Mouse (Mus musculus): Measurements from ENCODE around the gene Shb. TPM values are rescaled to one million over a fixed set of nuclear protein-coding genes. Genes with fewer than 3 reads are reported as not detected.
A peak's percentile ranks its signal among the peaks of the same experiment; 100 is the strongest.

Shb gene
- polyA plus RNA-seq, 1 experiment = 46.3 TPM

DNA sequence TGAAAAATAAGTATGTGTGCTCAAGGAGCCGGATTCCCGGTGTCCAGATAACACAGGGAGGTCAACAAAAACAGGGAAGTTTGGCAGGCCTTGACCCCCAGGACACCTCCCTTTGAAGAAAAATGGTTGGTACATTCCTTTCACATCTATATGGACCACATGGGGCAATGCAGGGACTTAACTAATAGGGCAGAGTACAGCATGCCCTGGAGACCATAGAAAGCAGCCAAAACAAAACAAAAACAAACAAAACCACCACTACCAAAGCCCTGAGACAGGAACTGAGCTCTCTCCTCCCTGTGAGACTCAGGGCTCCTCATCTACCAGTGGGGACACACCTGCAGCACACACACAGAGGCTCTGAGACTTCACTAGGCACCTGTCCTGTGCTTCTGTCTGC lies 18.9 kb downstream of the Shb start:
- no peak overlapping the region for H3K4me3 ChIP-seq

DNA sequence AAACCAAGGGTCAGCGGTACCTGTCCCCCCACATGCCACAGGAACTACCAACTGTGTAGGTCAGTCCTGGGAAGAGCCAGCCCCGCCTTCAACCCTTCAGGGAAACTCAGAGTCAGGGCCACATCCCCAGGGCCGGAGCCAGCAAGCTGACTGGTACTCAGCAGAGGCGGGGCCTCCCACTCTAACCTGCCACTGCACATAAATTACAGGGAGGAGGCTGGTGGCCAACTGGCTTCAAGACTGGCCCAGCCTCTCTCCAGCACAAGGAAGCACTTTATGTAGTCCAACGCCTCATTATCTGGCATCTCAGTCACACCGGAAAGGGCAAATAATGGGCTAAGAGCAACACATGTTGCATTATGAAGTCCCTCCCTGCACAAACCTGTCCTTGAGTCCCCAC lies 22.1 kb downstream of the Shb start:
- Histone ChIP-seq H3K36me3 (ENCODE audit: control insufficient read depth, insufficient read depth) (no peaks in the 10 kb centered on the region), H3K27me3 (ENCODE audit: control insufficient read depth, insufficient read depth, insufficient read length) (no peaks in the 10 kb centered on the region), H3K79me2 (ENCODE audit: control insufficient read depth, insufficient read depth) (peaks cover 86% of the 10 kb centered on the region), H3K4me2 (ENCODE audit: low read depth) (peak overlapping the region; percentile 48), H3K4me3 (no peak overlapping the region), H3ac (ENCODE audit: control insufficient read depth, insufficient read length) (no peak overlapping the region)
- TF ChIP-seq TCF3 (IDR thresholded peaks at IDR 0.05; ENCODE audit: insufficient read length, low read depth) (no peak), MYOD1 (IDR thresholded peaks at IDR 0.05; ENCODE audit: control insufficient read depth in 1 of 3, insufficient read length in 2 of 3, low read depth in 2 of 3) (peak in 1 of 3 experiments; percentile 54)

More for the DNA sequence above, 18.9 kb downstream of the Shb start:
- Histone ChIP-seq H3K79me2 (ENCODE audit: control insufficient read depth, insufficient read depth) (peaks cover 86% of the 10 kb centered on the region), H3ac (ENCODE audit: control insufficient read depth, insufficient read length) (no peak overlapping the region), H3K36me3 (ENCODE audit: control insufficient read depth, insufficient read depth) (no peaks in the 10 kb centered on the region), H3K4me2 (ENCODE audit: low read depth) (peak overlapping the region; percentile 91), H3K27me3 (ENCODE audit: control insufficient read depth, insufficient read depth, insufficient read length) (no peaks in the 10 kb centered on the region)
- TF ChIP-seq E2F4 (IDR thresholded peaks at IDR 0.05; ENCODE audit: insufficient read depth) (no peak), POLR2AphosphoS2 (IDR thresholded peaks at IDR 0.05; ENCODE audit: insufficient read length, low read depth) (no peak), REST (IDR thresholded peaks at IDR 0.05; ENCODE audit: insufficient read depth, insufficient read length) (no peak), SRF (IDR thresholded peaks at IDR 0.05; ENCODE audit: control insufficient read depth, insufficient read length, low read depth) (no peak), MYOG (IDR thresholded peaks at IDR 0.05; ENCODE audit: control insufficient read depth in 1 of 3, insufficient read depth in 1 of 3, insufficient read length in 2 of 3, low read depth in 2 of 3) (no peak), TCF12 (IDR thresholded peaks at IDR 0.05; ENCODE audit: insufficient read depth, poor library complexity, severe bottlenecking) (no peak), TCF3 (IDR thresholded peaks at IDR 0.05; ENCODE audit: insufficient read length, low read depth) (no peak), CEBPB (IDR thresholded peaks at IDR 0.05; ENCODE audit: insufficient read depth, poor library complexity, severe bottlenecking) (no peak), POLR2A (IDR thresholded peaks at IDR 0.05; ENCODE audit: insufficient read length, low read depth) (no peak), USF1 (IDR thresholded peaks at IDR 0.05; ENCODE audit: low read depth) (no peak), MYOD1 (IDR thresholded peaks at IDR 0.05; ENCODE audit: control insufficient read depth in 1 of 3, insufficient read length in 2 of 3, low read depth in 2 of 3) (no peak), MAX (IDR thresholded peaks at IDR 0.05; ENCODE audit: low read depth) (no peak)

DNA sequence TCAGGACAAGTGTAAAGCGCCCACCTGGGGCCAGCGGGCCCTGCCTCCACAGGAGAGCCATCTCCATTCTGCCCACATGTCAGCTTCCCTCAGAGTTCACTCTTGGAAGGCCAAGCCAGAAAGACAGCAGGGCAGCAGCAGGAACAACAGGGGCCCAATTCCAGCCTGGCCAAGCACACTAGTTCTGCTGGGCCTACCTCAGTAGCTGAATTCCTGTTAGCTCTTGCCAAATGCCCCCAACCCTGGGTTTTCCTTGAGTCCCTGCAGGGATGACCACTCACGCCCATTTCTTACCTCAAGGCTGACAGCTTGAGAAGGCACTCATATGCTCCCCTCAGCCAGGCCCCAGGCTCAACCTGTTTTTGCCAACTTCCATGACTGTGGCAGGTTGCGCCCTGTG lies 22.9 kb downstream of the Shb start:
- H3K79me2 ChIP-seq (ENCODE audit: control insufficient read depth, insufficient read depth) = peaks cover 90% of the 10 kb centered on the region
- H3K36me3 ChIP-seq (ENCODE audit: control insufficient read depth, insufficient read depth) = no peaks in the 10 kb centered on the region
- H3K4me2 ChIP-seq (ENCODE audit: low read depth) = no peak overlapping the region
- no peak overlapping the region for H3K4me3 ChIP-seq
- H3K27me3 ChIP-seq (ENCODE audit: control insufficient read depth, insufficient read depth, insufficient read length) = no peaks in the 10 kb centered on the region
- no peak overlapping the region for H3ac ChIP-seq (ENCODE audit: control insufficient read depth, insufficient read length)
- TF ChIP-seq TCF12 (IDR thresholded peaks at IDR 0.05; ENCODE audit: insufficient read depth, poor library complexity, severe bottlenecking) (no peak), E2F4 (IDR thresholded peaks at IDR 0.05; ENCODE audit: insufficient read depth) (no peak), MYOG (IDR thresholded peaks at IDR 0.05; ENCODE audit: control insufficient read depth in 1 of 3, insufficient read depth in 1 of 3, insufficient read length in 2 of 3, low read depth in 2 of 3) (no peak), MYOD1 (IDR thresholded peaks at IDR 0.05; ENCODE audit: control insufficient read depth in 1 of 3, insufficient read length in 2 of 3, low read depth in 2 of 3) (no peak), MAX (IDR thresholded peaks at IDR 0.05; ENCODE audit: low read depth) (no peak), TCF3 (IDR thresholded peaks at IDR 0.05; ENCODE audit: insufficient read length, low read depth) (no peak)

GRCm38 (mm10) chr4:45508469-45508868 lies 23.8 kb downstream of the Shb start:
- no peak overlapping the region for H3K4me3 ChIP-seq
- TF ChIP-seq SRF (IDR thresholded peaks at IDR 0.05; ENCODE audit: control insufficient read depth, insufficient read length, low read depth) (no peak), POLR2AphosphoS2 (IDR thresholded peaks at IDR 0.05; ENCODE audit: insufficient read length, low read depth) (no peak), REST (IDR thresholded peaks at IDR 0.05; ENCODE audit: insufficient read depth, insufficient read length) (no peak), CEBPB (IDR thresholded peaks at IDR 0.05; ENCODE audit: insufficient read depth, poor library complexity, severe bottlenecking) (no peak), MAX (IDR thresholded peaks at IDR 0.05; ENCODE audit: low read depth) (no peak), E2F4 (IDR thresholded peaks at IDR 0.05; ENCODE audit: insufficient read depth) (no peak)
- no peak overlapping the region for H3K4me2 ChIP-seq (ENCODE audit: low read depth)

DNA sequence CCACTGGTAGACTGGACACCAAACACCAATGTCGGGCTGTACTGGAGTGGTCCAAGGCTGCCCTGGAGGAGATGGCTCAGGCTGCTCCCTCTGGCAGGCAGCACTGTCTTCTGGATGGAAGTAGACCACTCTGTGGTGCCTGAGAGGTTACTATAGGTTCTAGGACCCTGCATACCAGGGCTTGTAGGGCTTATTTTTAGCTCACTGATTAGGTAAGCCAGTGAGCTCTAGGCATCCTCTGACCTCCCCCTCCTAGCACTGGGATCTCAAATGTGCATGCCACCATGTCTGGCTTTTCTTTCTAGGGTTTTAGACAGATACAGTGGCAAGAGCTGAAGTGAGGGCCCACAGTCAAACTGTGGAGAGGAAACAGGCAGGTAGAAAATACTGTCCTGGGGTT lies 24.8 kb downstream of the Shb start:
- TF ChIP-seq E2F4 (IDR thresholded peaks at IDR 0.05; ENCODE audit: insufficient read depth) = no peak
- TF ChIP-seq POLR2A (IDR thresholded peaks at IDR 0.05; ENCODE audit: insufficient read length, low read depth) = no peak
- TF ChIP-seq TCF3 (IDR thresholded peaks at IDR 0.05; ENCODE audit: insufficient read length, low read depth) = no peak
- no peak for TF ChIP-seq REST (IDR thresholded peaks at IDR 0.05; ENCODE audit: insufficient read depth, insufficient read length)
- no peak for TF ChIP-seq CEBPB (IDR thresholded peaks at IDR 0.05; ENCODE audit: insufficient read depth, poor library complexity, severe bottlenecking)
- no peak for TF ChIP-seq MYOG (IDR thresholded peaks at IDR 0.05; ENCODE audit: control insufficient read depth in 1 of 3, insufficient read depth in 1 of 3, insufficient read length in 2 of 3, low read depth in 2 of 3)
- no peak for TF ChIP-seq TCF12 (IDR thresholded peaks at IDR 0.05; ENCODE audit: insufficient read depth, poor library complexity, severe bottlenecking)
- no peak for TF ChIP-seq MYOD1 (IDR thresholded peaks at IDR 0.05; ENCODE audit: control insufficient read depth in 1 of 3, insufficient read length in 2 of 3, low read depth in 2 of 3)
- no peak for TF ChIP-seq SRF (IDR thresholded peaks at IDR 0.05; ENCODE audit: control insufficient read depth, insufficient read length, low read depth)
- no peak for TF ChIP-seq MAX (IDR thresholded peaks at IDR 0.05; ENCODE audit: low read depth)
- TF ChIP-seq POLR2AphosphoS2 (IDR thresholded peaks at IDR 0.05; ENCODE audit: insufficient read length, low read depth) = no peak
- TF ChIP-seq USF1 (IDR thresholded peaks at IDR 0.05; ENCODE audit: low read depth) = no peak
- H3K4me2 ChIP-seq (ENCODE audit: low read depth) = peak overlapping the region; percentile 2
- peaks cover 98% of the 10 kb centered on the region for H3K79me2 ChIP-seq (ENCODE audit: control insufficient read depth, insufficient read depth)
- no peaks in the 10 kb centered on the region for H3K36me3 ChIP-seq (ENCODE audit: control insufficient read depth, insufficient read depth)
- no peak overlapping the region for H3K4me3 ChIP-seq
- H3ac ChIP-seq (ENCODE audit: control insufficient read depth, insufficient read length) = no peak overlapping the region
- H3K27me3 ChIP-seq (ENCODE audit: control insufficient read depth, insufficient read depth, insufficient read length) = no peaks in the 10 kb centered on the region

More at GRCm38 (mm10) chr4:45508469-45508868, 23.8 kb downstream of the Shb start:
- Histone ChIP-seq H3K36me3 (ENCODE audit: control insufficient read depth, insufficient read depth) (no peaks in the 10 kb centered on the region), H3ac (ENCODE audit: control insufficient read depth, insufficient read length) (no peak overlapping the region), H3K27me3 (ENCODE audit: control insufficient read depth, insufficient read depth, insufficient read length) (no peaks in the 10 kb centered on the region), H3K79me2 (ENCODE audit: control insufficient read depth, insufficient read depth) (peaks cover 98% of the 10 kb centered on the region)

Data from myocyte (in vitro differentiated cells).